Mouse (Mus musculus) urinary bladder, postnatal 25 days (tissue): ENCODE measurements around the gene Aqp5.

Experiments used
- DNase-seq: peaks from one replicate; pipeline ENCODE4 v3.0.0; 2022; ENCODE audit warnings: low spot score

The Aqp5 gene

DNA sequence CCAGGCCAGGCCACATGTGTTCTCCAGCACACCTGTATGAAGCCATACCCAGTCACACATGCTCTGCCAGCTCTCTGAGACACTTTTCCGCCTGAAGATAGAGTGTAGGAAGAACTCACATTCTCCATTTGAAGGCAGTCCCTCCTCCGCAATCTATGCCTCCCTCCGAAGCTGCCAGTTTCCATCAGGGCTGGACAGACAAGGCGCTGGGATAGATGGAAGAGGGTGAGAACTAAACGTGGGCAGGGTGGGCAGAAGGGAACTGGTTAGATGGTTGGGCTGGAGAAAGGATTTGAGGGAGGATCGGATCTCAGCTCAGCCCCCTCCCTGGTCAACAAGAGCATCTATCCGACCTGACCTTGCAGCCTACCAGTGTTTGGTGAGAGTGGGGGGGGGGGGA lies 6.3 kb downstream of the Aqp5 start:
- DNase-seq, result no peak

DNA sequence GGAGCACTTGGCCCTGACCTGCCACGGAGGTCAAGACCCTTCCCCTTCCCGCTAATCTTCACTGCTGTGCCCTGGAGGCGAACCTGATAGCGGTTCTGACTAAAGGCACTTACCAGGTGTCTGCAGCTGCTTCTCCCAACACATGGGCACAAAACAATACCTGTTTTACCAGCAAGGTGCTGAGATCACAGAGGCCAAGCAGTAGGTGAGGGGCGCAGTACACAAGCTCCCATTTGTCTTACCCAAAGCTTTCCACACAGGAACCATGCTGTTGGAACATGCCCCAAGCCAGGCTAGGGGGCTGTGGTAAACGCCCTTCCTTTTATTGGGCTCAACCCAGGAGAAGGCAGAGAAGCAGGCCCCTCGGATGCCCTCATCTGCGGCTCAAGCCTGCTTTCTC lies 7.0 kb downstream of the Aqp5 start:
- DNase-seq, result no peak

DNA sequence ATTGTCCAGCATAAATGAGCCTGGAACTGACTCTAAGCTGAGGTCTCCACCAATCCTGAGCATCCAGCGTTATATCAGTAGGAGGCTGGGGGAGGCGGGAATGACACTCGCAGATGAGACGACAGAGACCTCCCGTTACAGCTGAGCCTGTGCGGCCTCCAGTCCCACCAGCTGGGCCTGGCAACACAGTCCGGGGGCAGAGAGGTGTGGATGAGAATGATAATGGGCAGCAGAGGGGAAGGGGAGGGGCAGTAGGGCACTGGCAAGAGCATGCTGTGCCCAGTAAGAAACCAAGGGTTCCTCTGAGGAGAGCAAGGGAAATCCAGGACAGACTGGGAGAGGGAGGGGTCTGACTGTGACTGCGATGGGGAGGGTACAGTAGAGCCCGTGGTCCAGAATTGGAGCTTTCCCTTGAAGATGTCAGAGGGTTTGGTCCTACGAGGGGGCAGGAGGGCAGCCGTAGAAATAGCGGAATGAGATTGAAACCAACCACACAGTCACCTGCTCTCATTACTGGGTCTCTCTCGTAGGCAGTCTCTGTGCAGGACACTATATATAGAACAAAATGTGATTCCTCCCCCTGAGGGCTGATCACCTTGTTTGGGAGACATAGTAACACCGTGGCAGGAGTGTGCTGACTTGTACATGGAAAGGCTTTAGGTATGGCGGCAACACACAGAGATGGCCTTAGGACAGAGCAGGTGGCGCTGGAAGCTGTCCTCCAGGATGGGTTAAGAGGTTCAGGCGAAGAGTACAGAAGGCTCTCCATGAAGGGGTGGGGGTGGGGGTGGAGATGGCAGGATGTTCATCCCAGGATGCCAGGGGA lies 8.9 kb downstream of the Aqp5 start:
- DNase-seq, result no peak

DNA sequence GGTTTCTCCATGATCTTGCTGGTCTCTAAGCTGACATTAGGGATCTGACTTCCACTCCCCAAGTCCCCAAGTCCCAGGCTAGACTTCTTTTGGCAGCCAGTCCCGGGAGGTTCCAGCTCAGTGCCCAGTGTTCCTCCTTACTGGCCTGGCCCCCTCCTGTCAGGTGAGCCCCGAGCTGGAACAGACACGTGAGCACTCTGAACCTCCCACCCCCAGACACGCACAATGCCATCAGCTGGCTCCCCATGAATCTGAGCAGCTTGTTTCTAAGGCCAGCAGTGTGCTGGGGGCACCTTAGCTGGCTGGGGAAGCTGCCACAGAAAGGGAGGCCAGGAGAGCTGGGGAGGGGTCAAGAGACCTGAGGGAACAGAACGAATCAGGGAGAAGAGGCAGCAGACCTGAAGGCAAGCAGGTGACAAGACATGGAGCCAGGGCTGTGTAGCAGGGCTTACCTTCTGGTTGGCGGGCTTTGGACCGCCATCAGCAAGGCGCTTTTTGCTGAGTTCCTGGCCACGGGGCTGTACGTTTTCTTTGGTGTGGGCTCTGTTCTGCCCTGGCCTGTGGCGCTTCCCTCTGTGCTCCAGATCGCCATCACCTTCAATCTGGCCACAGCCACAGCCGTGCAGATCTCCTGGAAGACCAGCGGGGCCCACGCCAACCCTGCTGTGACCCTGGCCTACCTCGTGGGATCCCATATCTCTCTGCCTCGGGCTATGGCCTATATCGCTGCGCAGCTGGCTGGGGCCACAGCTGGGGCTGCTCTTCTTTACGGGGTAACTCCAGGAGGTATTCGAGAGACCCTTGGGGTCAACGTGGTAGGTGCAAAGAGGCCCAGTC lies 10.6 kb downstream of the Aqp5 start, which contains the start of gene Aqp6:
TSS of gene Aqp6 (plus strand) at position 415 of the 837 bp plus-strand sequence.
- no peak for DNase-seq

- no peak for DNase-seq
These were observed 11.2 kb downstream of the Aqp5 start for GRCm38 (mm10) chr15:99601823-99602120.

DNA sequence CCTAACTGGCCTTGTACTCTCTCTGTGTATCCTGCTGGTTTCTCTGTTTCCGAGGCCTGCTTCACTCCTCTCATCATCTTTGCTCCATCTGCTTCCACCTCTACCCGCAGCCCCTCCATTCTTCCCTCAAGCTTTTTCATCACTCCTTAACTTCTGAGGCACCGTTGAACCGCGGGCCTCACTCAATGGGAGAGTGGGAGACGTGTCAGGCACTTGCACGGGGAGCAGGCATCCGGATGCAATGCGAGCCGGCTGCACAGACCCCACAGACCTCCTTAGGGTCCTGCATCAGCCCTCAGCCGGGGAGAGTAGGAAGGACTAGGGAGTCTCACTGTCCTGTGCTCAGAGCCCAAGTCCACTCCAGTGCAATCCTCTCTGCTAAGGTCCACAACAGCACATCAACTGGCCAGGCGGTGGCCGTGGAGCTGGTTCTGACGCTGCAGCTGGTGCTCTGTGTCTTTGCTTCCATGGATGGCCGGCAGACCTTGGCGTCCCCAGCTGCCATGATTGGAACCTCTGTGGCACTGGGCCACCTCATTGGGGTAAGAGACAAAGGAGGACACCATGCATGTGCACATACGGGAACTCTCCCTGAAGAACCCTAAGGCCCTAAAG lies 11.7 kb downstream of the Aqp5 start:
- DNase-seq, result no peak

DNA sequence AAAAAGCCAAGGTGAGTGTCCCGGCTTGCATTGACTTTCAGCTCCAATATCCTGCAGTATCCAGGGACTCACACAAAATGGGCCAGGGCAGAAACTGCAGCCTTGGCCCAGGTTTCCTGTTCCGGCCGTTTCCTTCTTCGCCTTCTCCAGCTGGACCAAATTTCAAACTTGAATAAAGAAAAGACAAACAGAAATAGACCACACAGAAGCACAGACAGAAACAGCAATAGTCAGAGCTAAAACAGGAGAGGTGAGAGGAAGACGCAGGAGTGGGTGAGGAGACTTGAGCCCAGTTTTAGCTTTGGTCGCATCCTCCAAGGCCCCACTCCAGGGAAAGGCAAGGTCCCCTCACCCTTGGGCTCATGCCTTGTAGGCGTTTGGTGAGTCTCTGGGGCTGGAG lies 12.6 kb downstream of the Aqp5 start:
- DNase-seq, result no peak

- DNase-seq, result no peak
These were observed 15.0 kb downstream of the Aqp5 start for GRCm38 (mm10) chr15:99605595-99605994.

DNA sequence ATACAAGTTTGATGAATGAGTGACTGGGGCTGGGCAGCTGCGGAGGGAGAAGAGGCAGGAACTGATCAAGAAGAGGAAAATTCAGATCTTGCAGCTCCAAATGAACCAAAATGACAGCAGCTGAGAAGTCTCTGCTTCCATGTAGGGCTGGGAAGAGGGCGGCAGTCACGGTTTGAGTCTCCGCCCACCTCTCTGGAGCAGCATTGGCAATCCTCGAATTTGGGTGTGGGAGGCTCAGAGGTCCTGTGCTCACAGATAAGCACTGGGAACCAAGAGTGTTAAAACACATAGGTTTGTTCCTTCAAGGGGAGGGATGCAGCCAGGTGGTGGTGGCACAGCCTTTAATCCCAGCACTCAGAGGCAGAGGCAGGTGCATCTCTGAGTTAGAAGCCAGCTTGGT lies 15.9 kb downstream of the Aqp5 start:
- no peak for DNase-seq

GRCm38 (mm10) chr15:99607388-99608113 lies 17.0 kb downstream of the Aqp5 start:
- no peak for DNase-seq

DNA sequence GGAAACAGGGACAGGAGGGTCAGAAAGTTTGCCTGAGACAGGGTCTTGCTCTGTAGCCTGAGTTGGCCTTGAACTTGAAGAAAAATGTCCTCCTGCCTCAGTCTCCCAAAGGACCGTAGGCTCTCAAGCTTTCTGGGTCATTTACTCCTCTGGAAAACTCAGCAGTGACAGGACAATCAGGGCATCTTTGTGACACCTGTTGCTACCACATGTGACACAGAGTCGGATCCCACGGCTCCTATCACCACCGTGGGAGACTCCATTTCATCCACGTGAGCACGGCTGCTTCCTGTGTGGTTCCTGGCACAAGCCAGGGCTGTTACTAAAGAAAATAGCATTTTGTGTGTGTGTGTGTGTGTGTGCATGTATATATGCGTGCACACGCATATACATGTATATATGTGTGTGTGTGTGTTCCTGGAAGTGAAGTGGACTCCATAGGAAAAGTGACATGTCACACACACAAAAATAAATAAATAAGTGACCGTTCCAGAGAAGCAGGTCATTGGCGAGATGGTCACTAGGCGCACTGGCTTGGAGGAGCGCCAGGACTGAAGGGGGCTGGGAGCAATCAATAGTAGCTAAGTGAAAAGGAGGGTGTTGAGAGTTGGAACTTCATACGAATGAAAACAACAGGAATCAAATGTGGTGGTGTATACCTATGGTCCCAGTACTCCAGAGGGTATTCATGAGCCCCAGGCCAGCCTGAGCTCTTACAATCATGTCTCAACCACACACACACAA lies 18.0 kb downstream of the Aqp5 start:
- no peak for DNase-seq

DNA sequence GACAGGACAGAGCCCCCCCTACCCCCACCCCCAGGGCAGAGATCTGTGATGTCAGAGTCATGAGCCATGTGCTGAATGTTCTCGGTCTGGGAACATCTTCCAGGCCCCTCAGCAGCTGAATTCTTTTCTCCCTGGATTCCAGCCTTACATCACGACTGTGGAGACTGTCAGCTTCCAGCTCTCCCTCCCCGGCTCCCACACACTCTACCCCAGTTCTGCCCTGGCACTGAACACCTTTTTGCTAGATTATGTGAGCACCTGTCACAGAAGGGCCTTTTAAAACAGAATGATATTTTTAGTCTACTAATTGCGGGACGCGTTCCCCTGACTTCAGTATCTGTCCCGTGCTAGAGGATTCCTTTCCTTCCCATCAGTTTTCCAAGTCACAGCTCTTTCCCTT lies 21.0 kb downstream of the Aqp5 start:
- DNase-seq, result no peak

- DNase-seq, result no peak
These were observed 23.7 kb downstream of the Aqp5 start for GRCm38 (mm10) chr15:99614273-99614672.

DNA sequence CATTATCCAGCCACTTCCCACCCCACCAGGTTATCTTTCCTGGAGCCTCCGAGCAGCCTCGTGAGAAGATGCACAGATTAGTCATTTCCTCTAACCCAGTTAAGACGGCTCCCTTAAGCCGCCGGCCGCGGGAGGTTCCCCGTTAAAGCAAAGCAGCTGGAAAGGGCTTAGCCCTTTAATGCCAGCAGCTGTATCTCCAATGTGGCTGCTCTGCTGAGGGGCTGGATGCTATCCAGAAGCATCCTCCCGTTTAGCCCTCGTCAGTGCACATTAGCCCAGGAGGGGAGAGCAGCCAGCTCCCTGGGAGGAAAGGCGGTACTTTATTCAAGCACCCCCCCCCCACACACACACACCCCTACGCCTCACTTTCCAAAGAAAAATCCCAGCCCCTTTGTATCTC lies 24.2 kb downstream of the Aqp5 start:
- DNase-seq, result peak; percentile 24

DNA sequence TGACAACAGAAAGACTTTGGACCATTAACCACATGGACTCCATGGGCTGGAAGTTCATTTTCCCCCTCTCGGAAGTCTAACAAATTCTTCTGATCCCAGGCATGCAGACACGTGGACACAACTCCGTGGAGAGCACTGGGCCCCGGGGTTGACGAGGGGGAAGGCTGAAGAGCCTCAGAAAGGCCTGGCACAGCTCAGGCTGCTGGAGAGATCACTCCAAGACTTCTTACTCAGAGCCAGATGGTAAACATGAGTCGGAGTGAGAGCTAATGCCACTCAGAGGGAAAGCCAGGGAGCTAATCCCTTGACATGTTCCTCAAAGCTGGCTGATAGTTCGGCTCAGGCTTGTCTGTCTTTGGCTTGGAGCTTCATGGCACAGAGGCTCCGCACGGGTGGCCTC lies 24.7 kb downstream of the Aqp5 start:
- DNase-seq, result no peak

DNA sequence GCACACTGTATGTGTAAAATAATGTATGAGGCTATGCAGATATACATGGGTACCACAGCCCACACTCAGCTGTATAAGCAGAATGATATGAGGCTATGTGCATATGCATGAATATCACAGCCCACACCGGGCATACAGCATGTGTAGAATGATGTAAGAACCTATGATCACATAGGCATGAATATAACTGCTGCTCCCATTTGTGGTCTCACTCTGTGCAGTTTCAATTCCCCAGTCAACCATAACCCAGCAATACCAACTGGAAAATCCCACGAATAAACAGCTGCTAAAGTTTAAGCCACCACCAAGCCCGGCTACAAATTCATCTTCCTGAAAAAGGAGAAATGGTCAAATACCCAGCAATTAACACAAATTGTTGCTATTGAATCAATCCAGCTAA lies 28.0 kb downstream of the Aqp5 start:
- DNase-seq, result no peak

- DNase-seq, result no peak
These were observed 29.2 kb downstream of the Aqp5 start for GRCm38 (mm10) chr15:99619821-99620220.

DNA sequence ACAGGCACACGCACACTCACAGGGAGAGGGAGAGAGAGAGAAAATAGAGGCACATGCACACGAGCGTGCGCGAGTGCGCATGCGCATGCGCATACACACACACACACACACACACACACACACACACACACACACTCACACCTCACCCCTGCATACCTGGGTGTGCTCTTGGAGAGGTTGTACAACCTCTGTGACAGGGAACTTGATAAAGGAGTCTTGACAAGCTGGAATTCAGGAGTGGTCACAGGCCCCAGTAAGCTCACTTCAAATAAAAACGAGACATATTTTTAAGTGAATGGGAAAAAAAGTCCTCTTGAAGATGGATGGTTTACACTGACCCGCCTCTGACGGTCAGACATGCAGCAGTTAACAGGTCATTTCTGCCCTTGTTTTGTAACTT lies 31.5 kb downstream of the Aqp5 start:
- DNase-seq, result no peak

DNA sequence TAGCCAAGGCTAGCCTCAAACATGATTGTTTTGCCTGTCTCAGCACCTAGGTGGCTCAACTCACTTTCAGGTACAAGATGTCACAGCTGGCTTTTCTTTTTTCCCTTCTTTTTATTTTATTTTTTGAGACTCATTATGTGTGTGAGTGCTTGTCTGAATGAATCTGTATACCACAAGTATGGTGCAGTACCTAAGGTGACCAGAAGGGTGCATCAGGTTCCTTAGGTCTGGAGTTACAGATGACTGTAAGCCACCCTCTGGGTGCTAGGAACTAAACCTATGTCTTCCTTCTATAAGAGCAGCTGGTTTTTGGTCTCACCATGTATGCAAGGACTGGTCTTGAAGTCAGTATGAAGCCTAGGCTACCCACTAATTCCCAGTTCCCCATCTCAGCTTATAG lies 41.0 kb downstream of the Aqp5 start:
- DNase-seq, result no peak

GRCm38 (mm10) chr15:99634702-99635101 lies 44.1 kb downstream of the Aqp5 start:
- DNase-seq, result no peak

- no peak for DNase-seq
These were observed 47.0 kb downstream of the Aqp5 start for GRCm38 (mm10) chr15:99637405-99638123.
